Mouse (Mus musculus) c-Kit-negative CD71-positive TER-119-positive erythroid progenitor cells, embryonic 14.5 days (primary cell): Measurements from ENCODE around the gene Prkar2a.
A peak's percentile ranks its signal among the peaks of the same experiment; 100 is the strongest.
"Not testable (repeated sequence)": the region's sequence is repeated elsewhere in the genome, so short reads cannot be mapped to it uniquely, and the experiment has no call there.

Experiments
- DNase-seq: peaks from one replicate; pipeline ENCODE4 v3.0.0-alpha.2; 2013; ENCODE audit warnings: low read depth, low spot score

The Prkar2a gene

DNA sequence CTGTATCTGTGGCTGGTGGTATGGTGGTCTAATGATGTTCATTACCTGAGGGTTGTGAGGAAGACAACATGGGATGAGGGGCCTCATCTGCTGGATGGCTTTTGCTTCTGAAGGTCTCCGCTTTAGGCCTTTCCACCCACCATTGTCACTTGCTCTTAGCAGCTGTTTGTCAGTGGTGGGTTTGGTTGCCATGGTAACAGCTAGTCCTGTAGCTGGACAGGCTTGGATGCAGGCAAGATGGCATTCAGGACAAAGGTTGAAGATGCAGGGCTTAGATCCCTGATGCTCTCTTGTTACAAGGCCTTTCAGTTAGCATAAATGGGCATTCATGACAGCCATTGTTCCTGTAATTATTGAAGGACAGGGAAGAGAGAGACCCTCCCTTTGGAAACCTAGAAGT is at the start of gene Prkar2a:
Prkar2a (plus strand) TSS at position 209 of the 400 bp plus-strand sequence.
- DNase-seq: no peak

DNA sequence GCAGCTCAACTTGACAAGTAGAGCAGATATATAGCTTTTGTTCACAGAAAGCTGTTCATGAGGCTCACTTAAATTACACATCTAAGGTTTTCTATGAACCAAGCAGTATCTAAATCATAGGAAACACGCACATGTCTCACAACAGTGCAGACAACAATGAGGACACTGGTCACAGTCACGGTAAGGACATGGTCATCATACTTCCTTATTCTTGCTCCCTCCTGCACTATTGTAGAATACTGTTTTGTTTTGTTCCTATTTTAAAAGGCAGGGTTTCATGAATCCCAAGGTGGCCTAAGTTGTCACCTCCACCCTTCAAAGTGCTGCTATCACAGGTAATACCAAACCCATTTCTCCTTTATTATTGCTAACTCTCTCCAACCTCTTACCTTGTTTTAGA is 49.3 kb upstream of the Prkar2a start:
- DNase-seq: no peak

DNA sequence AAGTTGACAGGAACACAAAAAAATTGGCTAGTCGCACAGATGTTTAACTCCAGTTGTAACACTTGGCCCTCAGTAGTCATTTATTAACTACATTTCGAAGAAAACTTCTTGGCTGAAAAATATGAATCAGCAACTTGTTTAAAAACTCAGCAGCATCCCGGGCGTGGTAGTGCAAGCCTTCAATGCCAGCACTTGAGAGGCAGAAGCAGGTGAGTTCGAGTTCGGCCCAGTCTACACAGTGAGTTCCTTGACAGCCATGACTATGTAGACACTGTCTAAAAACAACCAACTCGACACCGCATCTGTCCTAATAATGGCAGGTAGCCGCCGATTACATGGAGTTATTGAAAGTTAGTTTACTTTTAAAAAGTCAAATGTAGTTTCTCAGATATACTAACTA is 40.9 kb upstream of the Prkar2a start:
- peak; percentile 48 for DNase-seq

DNA sequence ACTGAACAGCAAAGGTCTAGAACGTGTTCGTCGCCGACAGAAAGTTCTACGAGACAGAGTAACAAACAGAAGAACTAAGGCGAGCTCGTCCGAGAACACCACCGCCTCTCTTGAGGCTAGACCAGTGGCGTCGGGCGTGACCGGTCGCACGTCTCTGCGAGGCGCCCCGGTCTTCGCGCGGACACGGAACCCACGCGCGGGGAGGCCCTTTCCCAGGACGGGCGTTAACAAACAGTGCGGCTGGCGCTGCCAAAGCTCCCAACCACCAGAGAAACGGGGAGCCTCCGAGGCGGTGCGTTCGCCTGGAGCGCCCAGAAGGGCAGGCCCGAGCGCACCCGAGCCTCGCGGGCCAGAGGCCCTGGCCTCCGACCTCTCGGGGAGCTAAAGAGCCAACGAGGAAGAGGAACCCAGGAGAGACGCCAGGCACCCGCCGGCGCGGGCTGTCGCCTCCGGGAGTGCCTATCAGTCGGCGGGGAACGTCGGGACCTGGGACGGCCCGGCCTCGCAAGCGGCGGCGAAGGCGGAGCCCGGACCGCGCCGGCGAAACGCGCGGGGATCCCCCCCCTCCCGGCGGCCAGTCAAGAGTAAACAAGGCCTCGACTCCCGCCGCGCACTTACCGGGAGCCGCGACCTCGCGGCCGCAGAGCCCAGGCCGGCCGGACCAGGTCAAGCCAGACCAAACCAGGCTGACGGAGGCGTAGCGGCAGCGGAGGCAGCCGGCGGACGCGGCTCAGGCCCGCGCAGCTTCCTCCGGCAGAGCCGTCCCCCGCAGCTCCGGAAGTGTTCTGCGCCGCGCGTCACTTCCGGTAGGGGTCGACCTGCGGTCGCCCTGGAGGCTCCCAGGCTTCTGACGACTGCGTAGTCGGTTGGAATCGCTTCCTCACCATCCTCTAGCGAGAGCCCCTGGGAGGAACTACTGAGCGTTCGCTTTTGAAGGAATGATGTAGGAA is 40.2 kb upstream of the Prkar2a start, which contains the start of gene Arih2:
Arih2 (minus strand) TSS at position 776 of the 950 bp plus-strand sequence.
- peak; percentile 81 for DNase-seq

DNA sequence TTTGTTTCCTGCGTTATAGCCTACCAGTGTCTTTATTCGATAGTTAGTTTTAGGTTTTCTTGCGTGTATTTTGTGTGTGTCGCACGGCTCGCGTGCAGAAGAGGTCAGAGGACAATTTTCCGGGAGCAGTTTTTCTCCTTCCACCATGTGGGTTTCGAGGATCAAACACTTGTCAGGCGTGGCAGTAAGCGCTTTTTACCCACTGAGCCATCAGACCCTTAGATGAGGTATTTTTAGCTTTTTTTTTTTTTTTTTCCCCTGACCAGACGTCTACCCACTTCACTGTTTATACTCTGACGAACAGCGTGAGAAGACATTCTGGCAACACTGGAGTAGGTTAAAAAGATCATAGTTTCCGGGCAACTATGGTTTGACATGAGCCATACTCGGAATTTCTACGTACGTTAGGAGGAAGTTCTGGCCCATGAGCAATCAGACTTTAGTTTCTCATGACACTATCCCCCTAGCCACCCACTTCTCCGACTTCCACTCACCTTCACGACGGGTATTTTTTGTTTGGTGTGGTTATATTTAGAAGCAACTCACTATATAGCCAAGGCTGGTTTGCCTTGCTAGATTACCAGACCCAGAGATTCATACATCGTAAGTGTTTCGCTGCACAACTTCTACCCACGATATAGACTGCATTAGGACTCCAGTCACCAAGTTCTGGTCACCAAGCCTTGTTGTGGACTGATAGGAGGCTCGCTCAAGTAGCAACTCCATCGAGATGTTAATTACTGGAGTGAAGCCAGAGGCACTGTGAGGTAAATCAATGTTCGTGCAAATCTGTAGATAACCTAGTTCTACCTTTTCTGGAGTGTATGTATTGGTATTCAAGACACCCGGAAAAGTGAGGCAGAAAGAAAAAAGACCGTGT is 39.3 kb upstream of the Prkar2a start:
- no peak for DNase-seq

DNA sequence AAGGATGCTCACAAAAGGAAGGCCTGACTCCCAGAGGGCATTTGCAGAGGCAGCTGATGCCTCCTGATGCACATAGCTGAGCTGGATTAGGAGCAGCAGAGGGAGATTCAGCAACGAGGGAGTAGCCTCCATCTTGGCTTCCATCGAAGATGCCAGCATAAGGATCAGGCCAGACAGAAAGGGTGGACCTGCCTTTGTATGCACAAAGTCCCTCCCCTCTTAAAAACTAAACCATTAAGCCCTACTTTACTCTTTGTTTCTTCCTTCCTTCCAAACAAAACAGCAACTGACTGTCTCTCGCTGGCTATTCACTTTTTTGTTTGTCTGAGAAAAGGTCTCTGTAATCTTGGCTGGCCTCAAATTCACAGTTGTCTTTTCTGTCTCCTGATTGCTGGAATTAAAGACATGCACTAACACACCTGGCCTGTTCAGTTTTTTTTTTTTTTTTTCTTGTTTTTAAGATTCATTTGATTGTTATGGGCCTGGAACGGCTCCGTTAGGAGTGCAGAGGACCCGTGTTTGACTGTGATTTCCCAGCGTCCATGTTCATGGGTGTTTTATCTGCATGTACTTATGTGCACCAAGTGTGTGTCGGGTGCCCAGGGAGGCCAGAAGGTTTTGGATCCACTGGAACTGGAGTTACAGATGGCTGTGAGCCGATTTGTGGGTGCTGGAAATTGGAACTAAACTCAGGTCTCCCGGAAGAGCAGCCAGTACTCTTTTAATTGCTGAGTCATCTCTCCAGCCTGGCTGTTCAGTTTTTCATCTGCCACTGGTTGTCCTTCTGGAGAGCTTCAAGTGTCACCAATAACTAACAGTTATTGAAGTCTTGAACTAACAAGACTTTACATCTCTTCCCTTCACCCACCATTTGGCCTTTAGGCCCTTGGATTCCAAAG is 34.3 kb upstream of the Prkar2a start:
- peak; percentile 50 for DNase-seq

DNA sequence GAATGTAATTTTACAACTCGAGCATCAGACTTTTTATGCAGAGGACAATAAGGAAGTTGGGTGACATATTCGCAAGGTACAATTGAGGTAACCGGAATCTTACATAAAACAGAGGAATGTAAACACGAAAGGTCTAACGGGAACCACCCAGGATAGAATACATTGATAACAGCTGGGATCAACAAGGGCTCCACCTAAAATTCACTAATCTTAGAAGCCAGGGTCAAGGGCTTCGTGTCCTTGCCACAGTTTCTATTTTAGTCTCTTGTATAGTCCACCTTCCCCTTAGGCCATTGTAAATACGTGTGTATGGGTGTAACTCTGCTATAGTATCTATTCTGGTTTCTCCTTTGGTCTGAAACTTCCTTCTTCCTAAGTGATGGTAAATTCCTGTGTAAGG is 33.2 kb upstream of the Prkar2a start:
- DNase-seq: not testable (repeated sequence)

DNA sequence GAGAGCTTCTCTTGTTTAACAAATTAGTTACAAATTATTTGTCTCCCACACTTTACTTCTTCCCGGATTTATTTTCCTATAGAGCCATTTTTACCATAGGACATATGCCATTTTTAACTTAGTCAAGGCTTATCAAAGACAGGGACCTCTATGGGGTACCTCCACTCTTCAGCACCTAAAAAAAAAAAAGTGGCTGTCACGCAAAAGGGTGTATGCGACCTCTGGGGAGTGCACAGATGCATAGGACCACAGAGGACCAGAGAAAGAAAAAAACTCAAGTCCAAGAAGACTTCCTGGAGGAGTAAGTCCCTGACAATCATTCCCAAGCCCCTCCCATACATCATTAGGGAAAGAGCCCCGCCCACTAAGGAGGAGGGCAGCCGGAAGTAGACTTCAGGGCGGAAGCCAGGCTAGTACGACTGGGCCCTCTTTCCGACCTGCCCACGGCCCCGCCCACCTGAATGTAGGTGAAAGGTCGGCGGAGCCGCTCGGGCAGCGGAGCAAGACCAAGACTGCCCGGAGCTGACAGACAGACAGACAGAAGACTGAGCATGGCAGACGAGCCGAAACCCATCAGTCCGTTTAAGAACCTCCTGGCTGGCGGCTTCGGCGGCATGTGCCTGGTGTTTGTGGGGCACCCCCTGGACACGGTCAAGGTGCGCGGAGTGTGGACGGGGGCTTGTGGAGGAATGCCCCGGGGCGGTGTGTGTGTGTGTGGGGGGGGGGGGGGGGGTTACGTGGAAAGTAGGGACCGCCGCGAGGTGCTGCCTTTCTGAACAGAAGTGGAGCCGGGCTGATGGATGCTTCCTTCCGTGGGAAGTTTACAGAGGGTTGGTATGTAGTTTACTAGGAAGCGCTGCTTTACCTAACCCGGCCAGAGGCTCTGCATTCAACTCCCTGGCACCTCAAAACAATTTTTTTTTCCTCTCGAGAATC is 27.2 kb upstream of the Prkar2a start, which contains the start of gene Slc25a20:
Slc25a20 (plus strand) TSS at position 412 of the 936 bp plus-strand sequence.
- peak; percentile 83 for DNase-seq

DNA sequence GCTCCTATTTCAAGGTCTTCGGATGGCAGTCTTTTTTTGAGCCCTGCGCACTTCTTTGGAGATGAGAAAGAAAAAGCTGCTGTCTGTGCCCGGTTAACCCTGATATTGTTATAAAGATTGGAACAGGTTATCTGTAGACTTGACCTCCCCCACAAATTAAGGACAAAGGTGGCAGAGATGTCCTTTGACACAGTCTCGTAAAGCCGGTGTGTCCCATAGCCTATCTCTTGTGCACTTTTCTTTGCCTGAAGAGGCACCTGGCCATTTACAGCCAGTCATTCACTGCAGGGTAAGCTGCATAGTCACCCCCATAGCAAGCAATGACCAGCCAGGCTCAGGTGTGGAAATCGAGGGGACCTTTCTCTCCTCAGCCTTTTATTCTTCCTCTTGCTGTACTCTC is 26.5 kb upstream of the Prkar2a start:
- DNase-seq: no peak

DNA sequence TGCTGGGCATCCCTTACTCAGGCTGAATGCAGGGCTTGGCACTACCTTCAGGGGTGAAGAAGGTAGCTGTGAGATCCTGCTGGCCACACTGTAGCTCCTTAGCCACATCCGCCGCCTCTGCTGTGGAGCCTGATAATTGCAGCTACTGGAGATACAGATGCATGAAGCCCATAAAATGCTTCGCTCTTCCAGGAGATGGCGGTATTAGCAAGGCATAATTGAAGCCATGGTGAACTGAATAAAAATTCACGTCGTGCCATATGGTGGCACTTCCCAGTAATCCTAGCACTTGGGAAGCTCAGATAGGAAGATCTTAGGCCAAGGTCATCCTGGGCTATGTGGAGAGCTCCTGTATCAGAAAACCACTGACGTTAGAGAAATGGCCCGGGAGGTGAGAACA is 19.2 kb upstream of the Prkar2a start:
- DNase-seq: no peak

DNA sequence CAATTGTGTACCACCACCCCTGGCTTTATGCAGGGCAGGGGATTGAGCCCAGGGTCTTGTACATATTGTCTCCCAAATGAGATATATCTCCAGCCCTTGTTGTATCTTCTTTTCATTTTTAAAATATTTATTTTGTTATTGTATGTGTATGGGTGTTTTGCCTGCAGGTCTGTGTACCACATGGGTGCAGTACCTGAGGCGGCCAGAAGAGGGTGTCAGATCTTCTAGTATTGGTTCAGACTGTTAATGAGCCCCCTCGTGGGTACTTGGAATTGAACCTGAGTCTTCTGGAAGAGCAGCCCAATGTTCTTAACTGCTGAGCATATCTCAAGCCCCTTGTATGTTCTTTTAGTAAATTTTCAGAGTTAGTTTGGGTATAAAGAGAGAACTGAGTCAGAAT is 16.0 kb upstream of the Prkar2a start:
- DNase-seq: peak; percentile 19

DNA sequence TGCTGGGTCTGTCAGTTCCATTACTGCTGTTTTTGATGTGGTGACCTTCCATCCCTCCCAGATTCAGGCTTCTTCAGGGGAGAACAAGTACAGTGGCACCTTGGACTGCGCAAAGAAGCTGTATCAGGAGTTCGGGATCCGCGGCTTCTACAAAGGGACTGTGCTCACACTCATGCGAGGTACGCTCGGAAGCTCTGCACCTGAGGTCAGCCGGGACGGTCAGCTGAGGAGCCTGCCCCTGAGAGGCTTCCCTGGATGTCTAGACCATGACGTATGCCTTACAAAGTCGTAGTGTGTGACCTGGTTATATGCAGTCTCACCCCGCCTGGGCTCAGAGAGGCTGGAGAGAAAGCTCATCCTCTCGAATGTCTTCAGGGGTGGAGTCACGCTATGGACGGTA is 9.1 kb upstream of the Prkar2a start:
- DNase-seq: no peak

DNA sequence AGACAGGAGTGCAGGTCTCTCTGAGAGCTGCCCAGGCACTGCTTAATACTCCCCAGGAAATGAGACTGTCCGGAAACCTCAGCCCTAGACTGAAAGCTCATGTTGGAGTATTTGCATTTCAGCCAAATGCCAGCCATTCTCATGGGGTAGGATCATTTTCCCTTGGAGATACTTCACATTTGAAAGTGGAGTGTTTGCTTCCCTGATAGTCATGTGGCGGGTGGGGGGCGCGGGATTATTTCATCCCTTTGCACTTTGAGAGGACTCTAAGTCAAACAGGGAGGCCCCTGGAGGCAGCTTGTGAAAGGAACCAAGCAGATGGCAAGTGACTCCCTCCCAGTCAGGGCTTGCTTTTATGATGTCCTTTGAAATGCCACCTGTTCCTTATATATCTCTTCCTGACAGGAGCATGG is 2.6 kb upstream of the Prkar2a start:
- DNase-seq: no peak

DNA sequence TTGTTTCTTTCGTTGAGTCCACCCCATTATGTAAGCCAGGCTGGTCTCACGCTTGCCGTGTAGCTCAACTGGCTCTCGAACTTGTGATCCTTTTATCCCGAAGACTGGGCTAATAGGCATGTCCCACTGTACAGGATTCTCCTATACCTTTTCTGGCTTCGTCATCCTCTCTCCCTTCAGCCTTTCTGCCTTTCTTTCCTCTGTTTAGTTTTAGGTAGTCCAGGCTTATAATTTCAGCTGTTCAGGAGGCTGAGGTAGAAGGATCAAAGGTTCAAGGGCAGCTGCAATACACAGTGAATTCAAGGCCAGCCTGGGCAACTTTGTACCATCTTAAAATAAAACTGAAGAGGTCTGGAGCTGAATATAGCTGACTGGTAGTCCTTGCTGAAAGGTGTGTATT is 1.9 kb upstream of the Prkar2a start:
- DNase-seq: no peak

DNA sequence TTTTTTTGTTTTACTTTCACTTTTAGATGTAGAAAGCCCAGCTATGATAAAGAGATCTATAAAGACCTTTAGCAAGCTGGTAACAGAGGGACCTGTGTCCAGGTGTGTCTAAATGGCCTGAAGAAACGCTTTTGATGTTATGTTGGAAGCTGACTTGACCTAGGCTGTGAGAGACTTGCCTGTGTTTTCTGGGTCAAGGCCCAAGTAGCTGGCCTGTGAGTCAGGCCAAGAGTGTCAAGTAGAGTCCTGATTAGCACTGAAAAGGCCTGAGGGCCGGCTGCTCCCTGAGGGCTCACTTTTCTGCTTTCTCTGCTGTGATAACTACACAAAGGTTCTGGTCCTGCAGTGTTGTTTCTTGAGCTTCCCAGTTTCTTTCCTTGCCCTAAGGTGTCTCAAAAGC is 1.4 kb upstream of the Prkar2a start:
- DNase-seq: no peak

DNA sequence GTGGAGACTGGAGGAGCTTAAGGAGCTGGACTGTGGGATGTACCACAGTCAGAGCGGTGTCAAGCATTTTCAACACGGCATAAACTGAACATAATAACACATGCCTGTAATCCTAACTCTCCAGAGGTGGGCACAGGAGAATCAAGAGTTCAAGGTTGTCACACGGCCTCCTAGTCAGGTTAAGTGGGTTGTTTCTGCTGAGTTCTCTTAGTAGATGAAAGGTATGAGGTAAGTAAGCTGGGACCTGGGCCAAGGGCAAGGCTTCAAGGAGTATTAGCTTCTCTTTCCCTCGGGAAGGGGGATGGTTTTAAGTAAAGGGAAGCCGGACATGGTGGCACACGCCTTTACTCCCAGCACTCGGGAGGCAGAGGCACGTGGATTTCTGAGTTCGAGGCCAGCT is 663 bp upstream of the Prkar2a start:
- no peak for DNase-seq

DNA sequence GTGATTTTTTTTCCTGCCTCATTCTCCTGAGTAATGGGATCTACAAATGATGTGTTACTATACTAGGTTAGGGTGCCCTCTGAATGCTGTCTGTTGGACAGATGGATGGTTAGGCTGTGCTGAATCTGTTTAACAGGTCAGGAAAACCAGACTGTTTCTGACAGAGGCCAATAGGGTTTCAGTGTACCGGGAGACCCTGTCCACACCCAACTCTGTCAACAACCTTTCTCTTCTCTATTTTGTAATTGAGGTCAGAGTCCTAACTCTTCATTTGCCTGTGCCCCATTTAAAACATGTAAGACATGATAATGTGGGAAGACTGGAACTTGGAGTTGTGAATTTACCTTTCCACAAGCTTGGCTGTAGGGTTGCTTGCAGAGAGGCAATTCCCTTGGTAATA is 879 bp downstream of the Prkar2a start:
- no peak for DNase-seq

DNA sequence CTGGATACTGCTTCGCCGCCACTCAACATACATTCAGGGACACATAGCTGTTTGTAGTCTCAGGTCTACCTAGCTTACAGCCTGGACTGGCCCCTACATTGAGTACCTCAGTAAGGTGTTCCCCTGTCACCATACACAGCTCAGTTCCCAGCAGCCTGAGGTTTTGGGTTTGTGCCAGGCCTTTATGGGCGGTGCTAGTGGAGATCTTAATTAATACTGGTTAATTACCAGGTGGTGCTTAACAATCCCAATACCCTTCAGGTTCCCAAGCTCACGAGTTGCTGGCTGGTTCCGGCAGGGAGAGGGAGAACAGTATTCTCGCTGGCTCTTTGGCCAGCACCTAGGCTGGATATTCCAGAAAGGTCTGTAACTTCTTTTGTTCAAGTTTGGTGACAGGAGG is 1.8 kb downstream of the Prkar2a start:
- DNase-seq: no peak

DNA sequence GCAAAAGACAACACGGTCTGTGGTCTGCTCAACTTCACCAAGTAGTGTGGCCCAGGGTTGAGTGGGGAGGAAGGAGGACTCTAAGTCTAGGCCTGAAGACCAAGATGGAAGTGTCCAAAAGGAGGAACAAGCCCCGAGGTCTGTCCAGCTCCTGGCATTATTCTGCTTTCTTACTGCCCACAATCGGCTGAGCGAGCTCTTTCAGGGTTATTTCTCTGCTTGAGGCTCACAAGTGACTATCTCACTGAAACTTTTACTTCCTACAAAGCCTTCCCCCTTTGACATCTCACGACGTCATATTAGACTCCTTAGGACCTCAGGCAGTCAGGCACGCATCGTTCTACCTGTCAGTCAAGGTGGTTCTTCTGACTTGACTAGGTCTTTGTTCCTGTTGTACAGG is 2.3 kb downstream of the Prkar2a start:
- DNase-seq: no peak

DNA sequence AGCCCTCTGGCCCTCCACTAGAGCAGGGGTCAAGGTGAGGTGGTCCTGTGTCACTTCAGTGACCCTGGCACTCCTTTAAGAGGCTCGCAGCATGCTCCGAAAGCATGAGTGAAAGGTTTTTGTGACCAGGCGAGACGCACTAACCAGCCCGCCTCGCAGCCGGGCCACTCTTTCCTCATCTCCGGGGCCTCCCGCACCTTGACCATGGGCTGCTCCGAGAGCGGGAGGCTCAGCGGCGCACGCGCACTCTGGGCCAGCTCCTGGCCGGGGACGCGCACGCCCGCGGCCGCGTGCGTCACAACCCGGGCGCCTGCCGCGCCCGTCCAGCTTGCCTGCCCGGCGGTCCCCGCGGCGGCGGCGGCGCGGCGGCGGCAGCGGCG is 2.7 kb downstream of the Prkar2a start:
- DNase-seq: peak; percentile 54
